Mouse (Mus musculus) adrenal gland, adult 18-20 months (tissue): Measurements from ENCODE around the gene Fbln2. TPM values are rescaled to one million over a fixed set of nuclear protein-coding genes. Genes with fewer than 3 reads are reported as not detected.

ENCODE experiments used
- DNase-seq, 2 experiments: peaks; one replicate each; pipeline ENCODE4 v3.0.0; 2021 to 2022; ENCODE audit warnings: low spot score in 2 of 2
- total RNA-seq, 2 experiments: library from RNA; stranded (reverse); gene quantifications; 1 replicate in 1 of 2; 2 replicates in 1 of 2; pipeline ENCODE4 v1.2.3; 2021

Fbln2 gene
- total RNA-seq, 2 experiments from 2014 or later, result 9.1 to 25.1 TPM

GRCm38 (mm10) chr6:91225346-91225745 lies 13.1 kb downstream of the Fbln2 start:
- no peak for DNase-seq

- DNase-seq, result no peak
Observed at GRCm38 (mm10) chr6:91226058-91226457, 13.8 kb downstream of the Fbln2 start.

- no peak for DNase-seq
Observed at GRCm38 (mm10) chr6:91228980-91229379, 16.7 kb downstream of the Fbln2 start.

- DNase-seq, result no peak
Observed at GRCm38 (mm10) chr6:91231000-91231399, 18.7 kb downstream of the Fbln2 start.

- DNase-seq, result no peak
Observed at GRCm38 (mm10) chr6:91231523-91231922, 19.3 kb downstream of the Fbln2 start.

- no peak for DNase-seq
Observed at GRCm38 (mm10) chr6:91233011-91233410, 20.8 kb downstream of the Fbln2 start.

- no peak for DNase-seq
Observed at GRCm38 (mm10) chr6:91233424-91234015, 21.3 kb downstream of the Fbln2 start.

- DNase-seq, result no peak
Observed at GRCm38 (mm10) chr6:91236006-91236405, 23.8 kb downstream of the Fbln2 start.

- no peak for DNase-seq
Observed at GRCm38 (mm10) chr6:91236429-91236828, 24.2 kb downstream of the Fbln2 start.

GRCm38 (mm10) chr6:91237273-91237672 lies 25.0 kb downstream of the Fbln2 start:
- no peak for DNase-seq

- DNase-seq, result no peak
Observed at GRCm38 (mm10) chr6:91240537-91240936, 28.3 kb downstream of the Fbln2 start.

- DNase-seq, result no peak
Observed at GRCm38 (mm10) chr6:91240964-91241363, 28.7 kb downstream of the Fbln2 start.

- DNase-seq, result no peak
Observed at GRCm38 (mm10) chr6:91243395-91243794, 31.1 kb downstream of the Fbln2 start.

- DNase-seq, result no peak
Observed at GRCm38 (mm10) chr6:91244331-91244730, 32.1 kb downstream of the Fbln2 start.

GRCm38 (mm10) chr6:91245331-91245730 lies 33.1 kb downstream of the Fbln2 start:
- DNase-seq, result no peak

- DNase-seq, result no peak
Observed at GRCm38 (mm10) chr6:91247343-91247742, 35.1 kb downstream of the Fbln2 start.

GRCm38 (mm10) chr6:91248627-91249026 lies 36.4 kb downstream of the Fbln2 start:
- no peak for DNase-seq

- DNase-seq, result no peak
Observed at GRCm38 (mm10) chr6:91249797-91250196, 37.5 kb downstream of the Fbln2 start.

GRCm38 (mm10) chr6:91259440-91260120 lies 47.3 kb downstream of the Fbln2 start:
- peak in 1 of 2 experiments; percentile 24 for DNase-seq

- no peak for DNase-seq
Observed at GRCm38 (mm10) chr6:91260347-91260986, 48.2 kb downstream of the Fbln2 start.

- no peak for DNase-seq
Observed at GRCm38 (mm10) chr6:91260987-91261367, 48.7 kb downstream of the Fbln2 start.

- DNase-seq, result no peak
Observed at GRCm38 (mm10) chr6:91265616-91266015, 53.4 kb downstream of the Fbln2 start.
